Mouse (Mus musculus): ENCODE measurements at regions not wholly inside any gene's neighbourhood (a gene's known extent, or its start where the extent isn't known, plus 50 kb on each side); places are given as distances from the start of the nearest gene placed in this dataset.

DNA sequence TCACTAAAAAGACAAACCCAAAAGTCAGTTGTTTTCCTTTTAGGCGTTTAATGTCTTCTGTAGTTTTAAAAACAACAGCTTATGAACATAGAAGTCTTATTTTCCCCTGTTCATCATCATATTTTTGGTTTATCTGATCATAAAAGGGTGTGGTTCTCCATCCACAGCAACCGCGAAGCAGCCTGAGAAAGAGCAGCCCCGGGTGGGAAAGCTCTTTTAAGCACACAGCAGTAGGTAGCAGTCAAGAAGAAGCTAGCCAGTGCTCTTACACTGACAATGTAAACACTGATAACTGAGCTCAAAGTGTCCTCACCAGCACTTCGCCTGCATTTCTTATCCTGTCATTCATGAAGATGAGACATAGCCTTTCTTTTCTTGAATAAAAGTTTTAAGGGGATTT is 86.0 kb upstream of the S1pr1 start:
- TF ChIP-seq POLR2A (IDR thresholded peaks at IDR 0.05; ENCODE audit: borderline replicate concordance, extremely low read depth, low read depth, low read length) (no peak), CTCF (IDR thresholded peaks at IDR 0.05; ENCODE audit: insufficient read depth, low read length) (no peak)
